Mouse (Mus musculus): Measurements from ENCODE around the gene Cd209a.
"Not testable (repeated sequence)": the region's sequence is repeated elsewhere in the genome, so short reads cannot be mapped to it uniquely, and the experiment has no call there.

Cd209a gene

DNA sequence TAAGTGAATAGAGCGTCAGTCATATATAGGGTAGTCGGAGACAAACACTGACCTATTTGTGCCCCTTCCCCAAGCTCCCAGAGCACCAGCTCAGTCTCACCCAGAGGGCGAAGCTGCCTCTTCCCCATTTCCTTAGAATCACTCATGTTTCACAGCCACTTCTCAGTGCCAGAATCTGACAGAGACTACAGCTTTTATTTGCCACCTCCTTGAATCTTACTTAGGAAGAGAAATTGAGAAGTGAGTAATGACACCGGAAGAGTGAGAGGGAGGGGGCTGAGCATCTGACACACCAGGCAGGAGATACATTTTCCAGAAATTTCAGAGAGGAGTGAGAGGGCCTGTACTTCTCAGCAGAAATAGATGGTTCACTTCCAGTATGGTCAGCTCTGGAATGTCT lies at the start of gene Cd209a:
Gene Cd209a, minus strand, starts transcription at position 224 of the 400 bp plus-strand sequence.
- no peak for DNase-seq (ENCODE audit: low read depth, low spot score)

DNA sequence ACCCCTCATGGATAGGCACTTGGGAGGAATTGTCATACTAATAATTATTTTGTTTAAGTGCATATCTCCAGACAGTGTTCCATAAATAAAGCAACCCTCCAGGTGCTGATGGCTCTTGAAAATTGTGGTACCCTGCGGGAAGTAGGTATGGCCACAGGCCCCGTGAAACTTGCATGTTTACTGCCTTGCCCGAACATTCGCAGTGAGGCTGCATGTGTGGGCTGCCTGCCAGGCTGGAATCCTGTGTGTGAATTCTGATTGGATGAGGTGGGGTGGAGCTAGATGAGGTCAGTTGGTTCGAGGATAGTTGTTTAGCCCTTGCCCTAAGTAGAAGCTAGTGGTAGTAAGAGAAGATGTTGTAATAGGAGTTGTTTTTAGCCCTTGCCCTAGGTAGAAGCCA lies 19.9 kb upstream of the Cd209a start:
- DNase-seq (ENCODE audit: low read depth, low spot score) = not testable (repeated sequence)

DNA sequence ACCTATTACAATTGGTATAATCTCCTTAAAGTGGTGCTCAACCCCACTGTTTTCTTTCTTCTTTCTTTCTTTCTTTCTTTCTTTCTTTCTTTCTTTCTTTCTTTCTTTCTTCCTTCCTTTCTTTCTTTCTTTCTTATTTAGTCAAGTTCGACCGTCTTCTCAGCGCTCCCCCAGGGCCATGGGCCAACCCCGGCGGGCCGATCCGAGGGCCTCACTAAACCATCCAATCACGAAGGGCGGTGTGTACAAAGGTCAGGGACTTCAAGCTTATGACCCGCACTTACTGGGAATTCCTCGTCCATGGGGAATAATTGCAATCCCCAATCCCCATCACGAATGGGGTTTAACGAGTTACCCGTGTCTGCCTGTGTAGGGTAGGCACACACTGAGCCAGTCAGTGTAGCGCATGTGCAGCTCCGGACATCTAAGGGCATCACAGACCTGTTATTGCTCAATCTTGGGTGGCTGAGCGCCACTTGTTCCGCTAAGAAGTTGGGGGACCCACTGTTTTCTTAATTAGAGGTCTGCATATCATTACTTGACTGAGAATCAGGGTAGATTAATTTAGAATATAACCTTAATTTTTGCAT lies 5.6 kb upstream of the Cd209a start:
- DNase-seq (ENCODE audit: low read depth, low spot score) = peak; percentile 100

DNA sequence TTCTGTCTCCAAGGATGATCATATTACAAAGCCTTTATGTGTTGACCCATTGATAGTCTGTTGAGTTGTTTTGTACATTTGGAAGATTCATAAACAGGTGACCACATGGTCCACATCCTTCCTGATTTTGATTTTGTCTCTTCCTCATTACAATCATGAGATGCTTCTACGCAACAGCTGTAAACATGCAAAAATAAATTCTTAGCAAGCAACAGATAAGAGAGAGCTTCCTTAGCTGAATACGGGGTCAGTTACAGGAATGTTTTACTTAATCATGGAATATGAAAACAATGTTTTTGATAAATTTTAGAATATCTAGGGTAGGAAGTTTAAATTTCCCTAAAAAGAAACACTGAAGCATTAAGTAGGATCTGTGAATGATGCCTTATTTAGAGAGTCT lies 11.8 kb downstream of the Cd209a start:
- no peak for DNase-seq (ENCODE audit: low read depth, low spot score)

DNA sequence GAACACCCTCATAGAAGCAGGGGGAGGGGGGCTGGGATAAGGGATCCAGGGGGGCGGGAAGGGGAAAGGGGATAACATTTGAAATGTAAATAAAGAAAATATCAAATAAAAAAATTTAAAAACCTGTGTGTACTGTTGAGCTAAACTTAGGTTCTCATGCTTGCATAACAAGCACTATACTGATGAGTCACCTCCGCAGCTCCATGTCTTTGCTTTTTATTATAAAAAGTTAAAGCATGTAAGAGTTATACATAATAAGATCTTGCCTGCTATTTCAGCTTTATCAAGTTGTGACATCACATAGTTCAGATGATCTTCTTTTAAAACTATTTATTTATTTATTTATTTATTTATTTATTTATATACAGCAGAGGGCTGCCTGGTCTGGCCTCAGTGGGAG lies 13.2 kb downstream of the Cd209a start:
- no peak for DNase-seq (ENCODE audit: low read depth, low spot score)

DNA sequence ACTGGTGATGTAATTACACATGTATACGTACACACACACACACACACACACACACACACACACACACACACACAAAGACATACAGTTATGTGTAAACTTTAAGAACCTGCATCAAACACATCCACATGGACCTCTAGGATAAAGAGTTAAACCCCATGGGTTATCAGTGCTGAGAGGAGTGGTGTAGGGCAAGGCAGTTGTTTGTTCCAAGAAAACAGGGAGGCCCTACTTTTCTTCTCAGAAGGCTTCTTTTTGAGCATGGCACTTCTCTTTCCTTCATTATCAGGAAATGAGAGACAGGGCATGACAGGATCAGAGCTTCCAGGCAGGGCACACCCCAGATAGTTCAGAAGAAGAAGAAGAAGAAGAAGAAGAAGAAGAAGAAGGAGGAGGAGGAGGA lies 14.7 kb downstream of the Cd209a start:
- DNase-seq (ENCODE audit: low read depth, low spot score) = no peak

DNA sequence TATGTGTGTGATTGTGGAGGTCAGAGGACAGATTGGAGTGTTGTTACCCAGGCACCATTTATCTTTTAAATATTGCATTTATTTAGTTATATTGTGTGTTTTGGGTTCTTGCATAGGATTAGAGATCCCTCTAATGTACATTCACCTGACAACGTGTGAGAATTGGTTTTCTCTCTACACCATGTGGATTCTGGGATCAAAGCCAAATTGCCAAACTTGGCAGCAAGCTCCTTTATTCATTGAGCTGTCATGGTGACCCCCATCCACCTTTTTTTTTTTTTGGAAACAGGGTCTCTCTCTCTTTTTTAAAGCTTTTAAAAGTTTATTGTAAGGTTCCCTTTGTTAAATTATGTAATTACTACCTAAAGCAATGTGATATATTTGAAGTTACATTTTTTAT lies 27.7 kb downstream of the Cd209a start:
- DNase-seq (ENCODE audit: low read depth, low spot score) = no peak

DNA sequence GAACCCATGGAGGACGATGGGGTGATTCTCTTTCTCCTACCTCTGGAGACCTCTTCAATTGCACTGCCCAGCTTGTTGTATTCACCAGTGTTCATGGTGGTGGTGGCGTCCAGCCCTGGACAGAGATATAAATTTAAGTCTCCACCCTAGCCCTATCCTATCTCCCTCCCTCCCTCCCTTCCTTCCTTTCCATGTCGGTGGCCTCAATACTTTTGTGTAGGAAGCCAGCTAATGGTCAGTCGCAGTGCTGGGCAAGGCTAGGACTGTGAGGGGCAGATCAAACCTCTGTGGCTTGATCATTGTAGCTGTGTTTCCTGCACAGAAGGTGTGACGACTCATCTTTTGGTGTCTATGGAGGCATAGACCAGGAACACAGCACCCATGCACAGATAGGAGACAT lies 28.2 kb downstream of the Cd209a start, which contains the start of gene Clec4g:
Gene Clec4g, minus strand, starts transcription at position 101 of the 400 bp plus-strand sequence.
- DNase-seq (ENCODE audit: low read depth, low spot score) = no peak

DNA sequence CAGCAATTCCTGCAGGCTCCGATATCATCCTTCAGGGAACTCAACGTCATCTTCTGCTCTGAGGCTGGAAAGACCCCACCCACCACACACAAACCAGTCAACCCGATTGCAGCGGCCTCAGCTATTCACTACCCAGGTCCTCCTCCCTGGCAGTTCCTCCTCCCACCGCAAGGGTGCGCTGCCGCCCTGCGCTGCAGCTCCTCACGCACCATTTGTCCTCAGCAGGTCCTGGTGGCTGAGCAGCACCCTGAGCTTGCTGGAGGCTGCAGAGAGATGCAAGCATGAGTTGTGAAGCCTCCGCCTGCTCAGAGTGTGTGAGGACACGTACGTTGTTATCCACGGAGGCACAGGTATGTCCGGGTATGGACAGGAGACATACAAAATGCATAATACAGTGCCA lies 30.2 kb downstream of the Cd209a start:
- peak; percentile 78 for DNase-seq (ENCODE audit: low read depth, low spot score)

DNA sequence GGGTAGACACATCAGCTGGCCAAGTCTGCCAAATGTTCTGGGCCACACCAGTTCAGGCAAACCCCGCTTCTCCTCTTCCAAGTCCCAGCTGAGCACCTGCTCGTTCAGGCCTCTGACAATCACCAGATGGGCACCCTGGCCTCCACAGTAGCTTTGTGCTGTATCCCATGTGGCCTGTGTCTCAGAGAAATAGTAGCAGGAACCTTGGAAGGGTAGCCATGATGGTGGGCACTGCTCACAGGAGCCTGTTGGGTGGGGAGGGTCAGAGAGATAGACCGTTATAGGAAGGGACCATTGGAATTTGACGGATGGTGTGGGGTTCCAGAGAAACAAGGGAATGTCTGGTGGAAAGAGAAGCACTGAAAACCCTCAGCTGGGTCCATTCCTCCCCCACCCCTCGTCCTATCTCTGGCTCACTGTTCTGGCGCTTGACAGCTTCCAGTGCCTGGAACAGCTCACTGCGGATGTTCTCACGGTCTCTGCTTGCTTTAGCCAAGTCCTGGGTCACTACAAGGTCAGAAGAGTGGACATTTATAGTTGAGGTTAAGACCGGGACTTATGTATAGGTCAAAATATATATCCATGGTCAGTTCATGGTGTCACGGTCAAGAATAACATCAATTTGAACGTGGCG lies 31.3 kb downstream of the Cd209a start:
- no peak for DNase-seq (ENCODE audit: low read depth, low spot score)

DNA sequence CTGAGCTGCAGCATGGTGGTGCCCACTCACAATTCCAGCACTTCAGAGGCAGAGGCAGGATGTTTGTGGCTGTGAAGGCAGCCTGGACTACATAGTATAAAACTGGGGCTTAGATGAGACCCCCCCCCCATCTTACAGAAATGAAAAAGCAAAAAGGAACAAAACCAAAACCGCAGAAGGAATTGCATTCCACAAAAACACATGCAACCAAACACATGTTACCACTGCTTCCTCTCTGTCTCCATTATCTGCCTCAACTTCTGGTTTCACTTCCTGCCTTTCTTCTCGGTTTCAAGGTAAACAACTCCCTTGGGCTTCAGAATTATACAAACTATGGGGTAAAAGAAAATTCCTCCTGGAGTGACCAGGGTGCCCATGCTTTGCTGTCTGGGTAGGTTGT lies 37.1 kb downstream of the Cd209a start:
- DNase-seq (ENCODE audit: low read depth, low spot score) = no peak

DNA sequence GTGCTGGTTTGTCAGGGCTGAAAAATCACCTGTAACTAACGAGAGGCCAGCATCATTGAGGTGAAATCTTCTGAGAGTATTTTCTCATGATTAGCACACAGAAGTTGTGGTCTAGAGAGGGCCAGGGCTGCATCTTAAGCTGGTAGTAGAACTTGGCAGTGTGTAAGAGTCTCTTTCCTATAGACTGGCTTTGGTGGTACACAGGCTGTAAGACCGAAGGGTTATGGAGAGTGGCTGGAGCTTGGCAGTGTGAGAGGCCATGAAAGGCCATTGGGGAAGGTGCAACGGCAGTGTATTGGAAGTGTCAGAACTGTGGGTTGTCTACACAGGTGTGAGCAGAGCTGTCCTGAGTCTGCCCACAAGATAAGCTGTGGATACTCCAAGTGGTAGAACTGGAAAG lies 38.5 kb downstream of the Cd209a start:
- DNase-seq (ENCODE audit: low read depth, low spot score) = no peak

DNA sequence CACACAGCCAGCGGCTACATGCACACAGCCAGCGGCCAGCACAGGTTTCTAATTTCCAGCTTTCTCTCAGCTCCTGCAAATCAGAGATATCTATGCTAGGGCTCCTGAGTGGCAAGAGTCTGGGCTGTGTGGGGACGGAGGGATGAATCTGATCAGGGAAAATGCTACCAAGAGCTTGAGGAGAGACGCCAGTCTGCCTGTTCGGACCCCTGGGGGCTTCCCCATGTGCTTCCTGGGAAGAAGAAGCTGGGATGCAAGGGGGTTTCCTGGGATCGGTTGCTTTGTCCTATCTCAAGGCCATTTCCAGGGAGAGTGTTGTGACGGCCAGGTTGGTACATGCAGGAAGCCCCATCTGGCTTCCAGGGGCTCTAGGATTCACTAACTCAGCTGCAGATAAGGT lies 41.2 kb downstream of the Cd209a start:
- no peak for DNase-seq (ENCODE audit: low read depth, low spot score)

DNA sequence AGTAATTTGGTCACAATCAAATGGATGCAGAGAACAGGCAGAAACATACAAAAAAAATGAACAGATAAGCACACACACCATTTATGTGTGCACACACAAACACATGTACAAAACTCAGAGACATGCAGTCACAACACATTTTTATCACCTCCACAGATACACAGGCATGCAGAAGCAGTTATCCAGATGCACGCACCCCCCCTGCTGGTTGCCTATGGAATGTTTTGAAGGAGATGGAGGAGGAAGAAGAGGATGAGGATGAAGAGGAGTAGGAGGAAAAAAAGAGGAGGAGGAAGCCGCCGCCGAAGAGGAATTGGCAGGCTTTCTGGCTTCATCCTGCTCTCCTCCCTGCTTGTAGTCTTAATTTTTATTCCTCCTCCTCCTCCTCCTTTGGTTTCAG lies 43.1 kb downstream of the Cd209a start:
- peak; percentile 5 for DNase-seq (ENCODE audit: low read depth, low spot score)

DNA sequence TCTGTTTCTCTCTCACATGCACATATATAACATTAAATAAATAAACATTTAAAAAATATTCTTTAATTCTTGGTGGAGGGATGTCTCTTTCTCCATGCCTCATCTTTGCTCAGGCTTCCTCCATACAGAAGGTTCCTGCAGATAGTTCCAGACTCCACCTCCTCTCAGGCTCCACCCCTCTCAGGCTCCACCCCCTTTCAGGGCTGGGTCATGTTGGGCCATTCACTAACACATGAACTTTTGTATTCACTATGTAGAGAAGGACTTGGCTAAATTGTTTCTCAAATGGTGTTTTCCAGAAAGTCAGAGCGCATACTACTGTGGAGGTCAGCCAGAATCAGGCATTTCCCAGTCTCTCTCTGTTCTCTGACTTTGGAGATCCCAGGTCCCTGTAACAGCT lies 47.3 kb downstream of the Cd209a start:
- DNase-seq (ENCODE audit: low read depth, low spot score) = no peak

DNA sequence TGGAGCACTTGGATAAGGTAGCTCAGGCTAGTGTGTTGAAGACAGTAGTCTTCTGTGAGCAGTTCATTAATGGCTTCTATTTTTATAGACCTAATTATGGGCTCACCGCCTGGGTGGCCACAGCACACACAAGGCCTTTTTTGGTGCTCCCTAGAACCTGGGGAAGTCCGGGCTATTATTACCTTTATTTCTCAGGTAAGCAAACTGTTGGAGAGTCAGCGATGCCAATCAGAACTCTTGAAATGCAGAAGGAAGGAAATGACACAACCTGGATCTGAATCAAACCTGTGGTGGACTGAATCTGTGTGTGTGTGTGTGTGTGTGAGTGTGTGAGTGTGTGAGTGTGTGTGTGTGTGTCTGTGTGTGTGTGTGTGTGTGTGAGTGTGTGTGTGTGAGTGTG lies 54.7 kb downstream of the Cd209a start, which contains the start of gene Fcer2a:
Gene Fcer2a, minus strand, starts transcription at position 55 of the 400 bp plus-strand sequence.
- no peak for DNase-seq (ENCODE audit: low read depth, low spot score)
